In the genomic region with DNA sequence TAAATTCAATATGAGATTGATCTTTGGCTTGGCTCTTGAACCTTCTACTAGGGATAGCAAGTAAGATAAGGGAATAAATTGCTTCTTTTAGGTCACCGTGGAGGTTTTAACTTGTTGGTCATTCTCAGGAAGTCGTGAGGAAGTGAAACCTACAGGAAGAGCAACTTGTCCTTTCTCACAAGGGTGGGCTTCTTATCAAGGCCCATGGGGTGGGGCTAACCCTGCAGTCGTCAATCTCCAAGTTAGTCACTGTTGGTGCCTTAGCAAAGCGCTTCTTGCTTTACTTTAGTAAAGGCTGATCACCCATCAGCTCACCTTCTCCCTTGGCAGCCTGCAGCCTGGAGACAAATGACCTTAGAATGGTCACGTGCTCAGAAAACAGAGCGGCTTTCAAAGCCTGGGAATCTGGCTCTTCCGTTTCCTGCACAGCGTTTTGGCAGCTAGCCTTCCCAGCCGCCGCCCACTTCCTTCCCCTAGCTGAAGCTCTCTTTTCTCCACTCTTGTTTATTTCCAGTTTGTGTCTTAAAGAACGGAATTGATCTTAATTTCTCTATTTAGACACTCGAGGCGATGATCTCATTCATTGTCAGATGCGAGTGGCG, we compare ENCODE assay signal across 9 mouse cellular contexts.
DNase-seq lines count a peak whose midpoint lies in the region; ATAC-seq lines count a peak whose summit lies in the region.
"Had no signal": no experiment of that assay in that cellular context is flagged by ENCODE, and none has a peak within 500 bp of the region (broad histone marks: within the 10 kb centered on the region; RNA-seq: fewer than 3 reads in every experiment).

No protein-coding gene starts in this region.

- peak overlapping the region; percentile 77 for H3K27ac ChIP-seq in intestine, embryonic 14.5 days (ENCODE audit: low read depth)

- peak overlapping the region; percentile 33 for H3K4me2 ChIP-seq in intestine, embryonic 14.5 days (ENCODE audit: low read length)
- H3K4me2 ChIP-seq: limb, embryonic 12.5 days had no signal

- intact Hi-C loops in gastrocnemius, postnatal 14 days (cut with DNase I; ENCODE audit: low total_unique reads): loop anchor here (10.0 kb wide), 1 partner anchor 255 kb away; no protein-coding TSS in a partner anchor

- H3K4me1 ChIP-seq in intestine, embryonic 14.5 days (replicated peaks; ENCODE audit: control insufficient read depth, insufficient read depth, low read length): peaks cover 16% of the 10 kb centered on the region
- H3K4me1 ChIP-seq: limb, embryonic 12.5 days had no signal

- peak overlapping the region; percentile 10; the same call in 1 of the 2 replicates for H3K9ac ChIP-seq in intestine, embryonic 14.5 days (ENCODE audit: low read length)
- H3K9ac ChIP-seq: limb, embryonic 12.5 days had no signal

- H3K9me3 ChIP-seq in intestine, embryonic 14.5 days (ENCODE audit: control insufficient read depth, low read length): no peaks in the 10 kb centered on the region
- H3K9me3 ChIP-seq: limb, embryonic 12.5 days had no signal

- DNase-seq in cerebellum, postnatal 10 days: peak; percentile 44 to 55
- DNase-seq in cerebellum, adult 11 months: no peak
- peak; percentile 80 for DNase-seq in brain, adult 2 months (ENCODE audit: low read depth, low spot score)
- peak; percentile 73 for DNase-seq in gastrocnemius, postnatal 14 days
- peak; percentile 67 for DNase-seq in intestine, embryonic 14.5 days (ENCODE audit: low spot score)
- DNase-seq in left cerebral cortex, adult 18-20 months (ENCODE audit: low spot score in 2 of 2): peak; percentile 58 to 67
- peak; percentile 87 for DNase-seq in lung, postnatal 36 days
- peak; percentile 74 for DNase-seq in testis, postnatal 10 days (ENCODE audit: low spot score)

- H3K4me3 ChIP-seq in intestine, embryonic 14.5 days (ENCODE audit: low read depth, low read length): no peak overlapping the region
- H3K4me3 ChIP-seq: limb, embryonic 12.5 days had no signal

- WGBS in intestine, embryonic 14.5 days: 33% methylated on average over 15 of the region's 15 CpGs

- H3K27me3 ChIP-seq in intestine, embryonic 14.5 days (replicated peaks; ENCODE audit: control insufficient read depth, insufficient read depth, low read length): no peaks in the 10 kb centered on the region
- H3K27me3 ChIP-seq: limb, embryonic 12.5 days had no signal

- ATAC-seq in intestine, embryonic 14.5 days (replicated peaks; ENCODE audit: low FRiP score, low TSS enrichment, low read depth): peak; percentile 44; the same call in 1 of the 2 replicates

- H3K36me3 ChIP-seq in intestine, embryonic 14.5 days (ENCODE audit: control insufficient read depth, insufficient read depth, low read length): no peaks in the 10 kb centered on the region
- H3K36me3 ChIP-seq: limb, embryonic 12.5 days had no signal
